Mouse (Mus musculus) bone marrow, adult 2 months (tissue): Measurements from ENCODE around the gene Gm21454.
"Not testable (repeated sequence)": the region's sequence is repeated elsewhere in the genome, so short reads cannot be mapped to it uniquely, and the experiment has no call there.

Source experiments
- CTCF ChIP-seq: fragments of 200-500 bp; IDR thresholded peaks from 2 replicates; pipeline ENCODE4 v1.5.1; 2011; ENCODE audit warnings: low read length, control low read depth; ENCODE audit not compliant: control insufficient read depth, insufficient read depth
- POLR2A ChIP-seq: fragments of 200-500 bp; IDR thresholded peaks from 2 replicates; pipeline ENCODE4 v1.6.1; 2011; ENCODE audit warnings: low read depth, mild to moderate bottlenecking, control low read depth, low read length, borderline replicate concordance; ENCODE audit not compliant: control insufficient read depth

- not testable (repeated sequence) for TF ChIP-seq CTCF, POLR2A
Observed at GRCm38 (mm10) chrY:13223828-13224227, 28.4 kb upstream of the Gm21454 start, which contains the start of gene Gm21828.
